In genomic region chr10:77815514-77815913, GRCm38 (mm10) we compare ENCODE assay signal across 10 mouse cellular contexts. TPM values are rescaled to one million over a fixed set of nuclear protein-coding genes. Genes with fewer than 3 reads are reported as not detected.
A peak's percentile ranks its signal among the peaks of the same experiment; 100 is the strongest.
DNase-seq lines count a peak whose midpoint lies in the region; ATAC-seq and TF ChIP-seq lines count a peak whose summit lies in the region.
"Had no signal": no experiment of that assay in that cellular context is flagged by ENCODE, and none has a peak within 500 bp of the region (broad histone marks: within the 10 kb centered on the region; RNA-seq: fewer than 3 reads in every experiment).

No protein-coding gene starts in this region.

- ATAC-seq in forebrain, embryonic 14.5 days = 0 out of 2 replicates have a peak, but pooled peaks have one; percentile 5
- no peak for ATAC-seq in forebrain, embryonic 13.5 days
- no peak for ATAC-seq in midbrain, embryonic 11.5 days (ENCODE audit: low FRiP score)
- no peak for ATAC-seq in midbrain, embryonic 15.5 days (replicated peaks)
- ATAC-seq in lung, postnatal 0 days = no peak
- no peak; the same call in 1 of the 2 replicates for ATAC-seq in granulocyte monocyte progenitor cell, adult 5-6 weeks (replicated peaks; ENCODE audit: poor library complexity, severe bottlenecking)

- WGBS in forebrain, embryonic 14.5 days = 25% methylated on average over 5 of the region's 5 CpGs
- WGBS in forebrain, embryonic 13.5 days = 30% methylated on average over 5 of the region's 5 CpGs
- WGBS in midbrain, embryonic 11.5 days = 33% methylated on average over 5 of the region's 5 CpGs
- 31% methylated on average over 5 of the region's 5 CpGs for WGBS in midbrain, embryonic 15.5 days
- 24% methylated on average over 5 of the region's 5 CpGs for WGBS in lung, postnatal 0 days

- H3K4me2 ChIP-seq in forebrain, embryonic 14.5 days (ENCODE audit: low read length) = no peak overlapping the region
- H3K4me2 ChIP-seq in forebrain, embryonic 13.5 days = no peak overlapping the region
- H3K4me2 ChIP-seq in midbrain, embryonic 11.5 days = no peak overlapping the region
- H3K4me2 ChIP-seq in midbrain, embryonic 15.5 days = no peak overlapping the region
- H3K4me2 ChIP-seq in lung, postnatal 0 days (replicated peaks; ENCODE audit: low read depth, low read length) = no peak overlapping the region
- H3K4me2 ChIP-seq: neural tube, embryonic 12.5 days had no signal

- H3K9ac ChIP-seq in forebrain, embryonic 14.5 days (ENCODE audit: low read length) = no peak overlapping the region
- no peak overlapping the region for H3K9ac ChIP-seq in forebrain, embryonic 13.5 days
- H3K9ac ChIP-seq in midbrain, embryonic 11.5 days (ENCODE audit: low read length) = no peak overlapping the region
- no peak overlapping the region for H3K9ac ChIP-seq in midbrain, embryonic 15.5 days
- H3K9ac ChIP-seq in lung, postnatal 0 days (replicated peaks; ENCODE audit: low read depth) = no peak overlapping the region
- H3K9ac ChIP-seq: neural tube, embryonic 12.5 days had no signal

- no peaks in the 10 kb centered on the region for H3K36me3 ChIP-seq in forebrain, embryonic 14.5 days (ENCODE audit: control insufficient read depth, insufficient read depth, low read length)
- no peaks in the 10 kb centered on the region for H3K36me3 ChIP-seq in forebrain, embryonic 13.5 days (ENCODE audit: poor library complexity, severe bottlenecking)
- H3K36me3 ChIP-seq in midbrain, embryonic 11.5 days (ENCODE audit: control insufficient read depth, insufficient read depth, low read length) = no peaks in the 10 kb centered on the region
- no peaks in the 10 kb centered on the region for H3K36me3 ChIP-seq in midbrain, embryonic 15.5 days (replicated peaks)
- no peaks in the 10 kb centered on the region for H3K36me3 ChIP-seq in lung, postnatal 0 days (ENCODE audit: insufficient read depth, low read length)
- H3K36me3 ChIP-seq: neural tube, embryonic 12.5 days had no signal

- no peaks in the 10 kb centered on the region for H3K27me3 ChIP-seq in forebrain, embryonic 14.5 days (replicated peaks; ENCODE audit: control insufficient read depth, insufficient read depth, low read length)
- H3K27me3 ChIP-seq in forebrain, embryonic 13.5 days = no peaks in the 10 kb centered on the region
- no peaks in the 10 kb centered on the region for H3K27me3 ChIP-seq in midbrain, embryonic 11.5 days (ENCODE audit: control insufficient read depth, insufficient read depth, low read length)
- H3K27me3 ChIP-seq in midbrain, embryonic 15.5 days (replicated peaks) = no peaks in the 10 kb centered on the region
- no peaks in the 10 kb centered on the region for H3K27me3 ChIP-seq in lung, postnatal 0 days (replicated peaks; ENCODE audit: insufficient read depth, low read length)
- H3K27me3 ChIP-seq: neural tube, embryonic 12.5 days had no signal

- no peaks in the 10 kb centered on the region for H3K4me1 ChIP-seq in forebrain, embryonic 14.5 days (ENCODE audit: control insufficient read depth, insufficient read depth, low read length)
- H3K4me1 ChIP-seq in forebrain, embryonic 13.5 days = no peaks in the 10 kb centered on the region
- H3K4me1 ChIP-seq in midbrain, embryonic 11.5 days (ENCODE audit: control insufficient read depth, insufficient read depth, low read length) = no peaks in the 10 kb centered on the region
- H3K4me1 ChIP-seq in midbrain, embryonic 15.5 days = peaks cover 3% of the 10 kb centered on the region; the same call in 1 of the 2 replicates
- H3K4me1 ChIP-seq in lung, postnatal 0 days (ENCODE audit: insufficient read depth, low read depth, low read length) = no peaks in the 10 kb centered on the region
- H3K4me1 ChIP-seq: neural tube, embryonic 12.5 days had no signal

- DNase-seq in forebrain, embryonic 14.5 days (ENCODE audit: low spot score) = no peak
- peak; percentile 90 for DNase-seq in midbrain, embryonic 11.5 days (ENCODE audit: low spot score, missing footprints)
- peak; percentile 7 for DNase-seq in c-Kit-positive CD71-positive TER-119-negative erythroid progenitor cells, embryonic 14.5 days (ENCODE audit: low read depth)
- DNase-seq in lung, postnatal 0 days (ENCODE audit: low spot score) = peak; percentile 5
- DNase-seq in urinary bladder, postnatal 10 days (ENCODE audit: low spot score) = no peak

- H3K4me3 ChIP-seq in forebrain, embryonic 14.5 days (ENCODE audit: low read depth, low read length) = no peak overlapping the region
- no peak overlapping the region for H3K4me3 ChIP-seq in forebrain, embryonic 13.5 days
- no peak overlapping the region for H3K4me3 ChIP-seq in midbrain, embryonic 11.5 days (ENCODE audit: low read depth, low read length)
- no peak overlapping the region for H3K4me3 ChIP-seq in midbrain, embryonic 15.5 days
- H3K4me3 ChIP-seq in lung, postnatal 0 days (ENCODE audit: low read depth, low read length) = no peak overlapping the region
- H3K4me3 ChIP-seq: neural tube, embryonic 12.5 days had no signal

- H3K9me3 ChIP-seq in forebrain, embryonic 14.5 days (replicated peaks; ENCODE audit: control insufficient read depth, low read length) = no peaks in the 10 kb centered on the region
- no peaks in the 10 kb centered on the region for H3K9me3 ChIP-seq in forebrain, embryonic 13.5 days (replicated peaks)
- H3K9me3 ChIP-seq in midbrain, embryonic 11.5 days (ENCODE audit: control insufficient read depth, low read length) = no peaks in the 10 kb centered on the region
- H3K9me3 ChIP-seq in midbrain, embryonic 15.5 days = no peaks in the 10 kb centered on the region
- H3K9me3 ChIP-seq in lung, postnatal 0 days (ENCODE audit: low read length) = no peaks in the 10 kb centered on the region
- H3K9me3 ChIP-seq: neural tube, embryonic 12.5 days had no signal

- no peak overlapping the region for H3K27ac ChIP-seq in forebrain, embryonic 14.5 days (ENCODE audit: low read depth, low read length)
- no peak overlapping the region for H3K27ac ChIP-seq in forebrain, embryonic 13.5 days
- no peak overlapping the region for H3K27ac ChIP-seq in midbrain, embryonic 11.5 days (ENCODE audit: low read depth, low read length)
- H3K27ac ChIP-seq in midbrain, embryonic 15.5 days = no peak overlapping the region
- H3K27ac ChIP-seq in lung, postnatal 0 days (ENCODE audit: low read length) = no peak overlapping the region
- H3K27ac ChIP-seq: neural tube, embryonic 12.5 days had no signal

- TF ChIP-seq EP300 in lung, postnatal 0 days (IDR thresholded peaks at IDR 0.05) = no peak

- TF ChIP-seq CTCF in lung, postnatal 0 days (IDR thresholded peaks at IDR 0.05) = peak; percentile 72

RNA-seq across cellular contexts. Expression of gene Gm2696, which starts 1.0 kb away (rescaled TPM):
- not detected in 2 replicates for polyA plus RNA-seq in forebrain, embryonic 14.5 days (2014; fragmentation: Nextera tagmentation; extraction: Ambion mirVana)
- not detected in 2 replicates for polyA plus RNA-seq in forebrain, embryonic 13.5 days (2015; fragmentation: Nextera tagmentation; extraction: Ambion mirVana)
- not detected in 2 replicates for polyA plus RNA-seq in midbrain, embryonic 11.5 days (2014; fragmentation: Nextera tagmentation; extraction: Ambion mirVana)
- not detected in 2 replicates for polyA plus RNA-seq in midbrain, embryonic 15.5 days (2015; fragmentation: Nextera tagmentation; extraction: Ambion mirVana)
- polyA plus RNA-seq in lung, postnatal 0 days (2015; fragmentation: Nextera tagmentation; extraction: Ambion mirVana) = not detected in 2 replicates
- not detected in 2 replicates for total RNA-seq in granulocyte monocyte progenitor cell, adult 5-6 weeks (2014; fragmentation: Nextera tagmentation)
- total RNA-seq in granulocyte monocyte progenitor cell, adult 5-6 weeks (2017) = not detected in 2 replicates
- polyA plus RNA-seq: heart, embryonic 16.5 days; neural tube, embryonic 12.5 days had no signal

RNA-seq across cellular contexts. Expression of gene Gm9507, which starts 3.9 kb away (rescaled TPM):
- polyA plus RNA-seq in forebrain, embryonic 14.5 days (2014; fragmentation: Nextera tagmentation; extraction: Ambion mirVana) = not detected in 2 replicates
- polyA plus RNA-seq in forebrain, embryonic 13.5 days (2015; fragmentation: Nextera tagmentation; extraction: Ambion mirVana) = not detected in 2 replicates
- polyA plus RNA-seq in midbrain, embryonic 11.5 days (2014; fragmentation: Nextera tagmentation; extraction: Ambion mirVana) = not detected in 2 replicates
- polyA plus RNA-seq in midbrain, embryonic 15.5 days (2015; fragmentation: Nextera tagmentation; extraction: Ambion mirVana) = not detected in 2 replicates
- polyA plus RNA-seq in lung, postnatal 0 days (2015; fragmentation: Nextera tagmentation; extraction: Ambion mirVana) = not detected in 2 replicates
- total RNA-seq in granulocyte monocyte progenitor cell, adult 5-6 weeks (2014; fragmentation: Nextera tagmentation) = not detected in 2 replicates
- total RNA-seq in granulocyte monocyte progenitor cell, adult 5-6 weeks (2017) = not detected in 2 replicates
- polyA plus RNA-seq: heart, embryonic 16.5 days; neural tube, embryonic 12.5 days had no signal

RNA-seq across cellular contexts. Expression of gene Krtap10-4, which starts 11.4 kb away (rescaled TPM):
- polyA plus RNA-seq in forebrain, embryonic 14.5 days (2014; fragmentation: Nextera tagmentation; extraction: Ambion mirVana) = not detected in 2 replicates
- polyA plus RNA-seq in forebrain, embryonic 13.5 days (2015; fragmentation: Nextera tagmentation; extraction: Ambion mirVana) = not detected in 2 replicates
- not detected in 2 replicates for polyA plus RNA-seq in midbrain, embryonic 11.5 days (2014; fragmentation: Nextera tagmentation; extraction: Ambion mirVana)
- polyA plus RNA-seq in midbrain, embryonic 15.5 days (2015; fragmentation: Nextera tagmentation; extraction: Ambion mirVana) = not detected in 2 replicates
- polyA plus RNA-seq in lung, postnatal 0 days (2015; fragmentation: Nextera tagmentation; extraction: Ambion mirVana) = not detected in 2 replicates
- total RNA-seq in granulocyte monocyte progenitor cell, adult 5-6 weeks (2014; fragmentation: Nextera tagmentation) = not detected in 2 replicates
- total RNA-seq in granulocyte monocyte progenitor cell, adult 5-6 weeks (2017) = not detected in 2 replicates
- polyA plus RNA-seq: heart, embryonic 16.5 days; neural tube, embryonic 12.5 days had no signal

RNA-seq across cellular contexts. Expression of gene Gm19668, which starts 16.6 kb away (rescaled TPM):
- not detected in 2 replicates for polyA plus RNA-seq in forebrain, embryonic 14.5 days (2014; fragmentation: Nextera tagmentation; extraction: Ambion mirVana)
- polyA plus RNA-seq in forebrain, embryonic 13.5 days (2015; fragmentation: Nextera tagmentation; extraction: Ambion mirVana) = not detected in 2 replicates
- polyA plus RNA-seq in midbrain, embryonic 11.5 days (2014; fragmentation: Nextera tagmentation; extraction: Ambion mirVana) = not detected in 2 replicates
- not detected in 2 replicates for polyA plus RNA-seq in midbrain, embryonic 15.5 days (2015; fragmentation: Nextera tagmentation; extraction: Ambion mirVana)
- not detected in 2 replicates for polyA plus RNA-seq in lung, postnatal 0 days (2015; fragmentation: Nextera tagmentation; extraction: Ambion mirVana)
- total RNA-seq in granulocyte monocyte progenitor cell, adult 5-6 weeks (2014; fragmentation: Nextera tagmentation) = not detected in 2 replicates
- total RNA-seq in granulocyte monocyte progenitor cell, adult 5-6 weeks (2017) = not detected in 2 replicates
- polyA plus RNA-seq: heart, embryonic 16.5 days; neural tube, embryonic 12.5 days had no signal

RNA-seq across cellular contexts. Expression of gene Krtap10-10, which starts 20.2 kb away (rescaled TPM):
- polyA plus RNA-seq in forebrain, embryonic 14.5 days (2014; fragmentation: Nextera tagmentation; extraction: Ambion mirVana) = not detected in 2 replicates
- not detected in 2 replicates for polyA plus RNA-seq in forebrain, embryonic 13.5 days (2015; fragmentation: Nextera tagmentation; extraction: Ambion mirVana)
- polyA plus RNA-seq in midbrain, embryonic 11.5 days (2014; fragmentation: Nextera tagmentation; extraction: Ambion mirVana) = not detected in 2 replicates
- not detected in 2 replicates for polyA plus RNA-seq in midbrain, embryonic 15.5 days (2015; fragmentation: Nextera tagmentation; extraction: Ambion mirVana)
- polyA plus RNA-seq in lung, postnatal 0 days (2015; fragmentation: Nextera tagmentation; extraction: Ambion mirVana) = not detected in 2 replicates
- total RNA-seq in granulocyte monocyte progenitor cell, adult 5-6 weeks (2014; fragmentation: Nextera tagmentation) = 0.75 TPM in 1 of 2 replicates, not detected in the other
- total RNA-seq in granulocyte monocyte progenitor cell, adult 5-6 weeks (2017) = not detected in 2 replicates
- polyA plus RNA-seq: heart, embryonic 16.5 days; neural tube, embryonic 12.5 days had no signal

Comparison
In these comparisons a context has a peak if more than half of its experiments do, and no peak if none do; other contexts are left out.
1. DNase-seq: peak in midbrain, embryonic 11.5 days (single experiment), c-Kit-positive CD71-positive TER-119-negative erythroid progenitor cells, embryonic 14.5 days (single experiment) and lung, postnatal 0 days (single experiment); none in forebrain, embryonic 14.5 days (single experiment) and urinary bladder, postnatal 10 days (single experiment).